Mouse (Mus musculus) frontal cortex, postnatal 36 days (tissue): Measurements from ENCODE around the gene Pex11b.
A peak's percentile ranks its signal among the peaks of the same experiment; 100 is the strongest.
"Not testable (repeated sequence)": the region's sequence is repeated elsewhere in the genome, so short reads cannot be mapped to it uniquely, and the experiment has no call there.

ENCODE experiments used
- DNase-seq, 2 experiments: peaks; one replicate each; pipeline ENCODE4 v3.0.0; 2022; ENCODE audit warnings: low spot score in 2 of 2

Pex11b gene

DNA sequence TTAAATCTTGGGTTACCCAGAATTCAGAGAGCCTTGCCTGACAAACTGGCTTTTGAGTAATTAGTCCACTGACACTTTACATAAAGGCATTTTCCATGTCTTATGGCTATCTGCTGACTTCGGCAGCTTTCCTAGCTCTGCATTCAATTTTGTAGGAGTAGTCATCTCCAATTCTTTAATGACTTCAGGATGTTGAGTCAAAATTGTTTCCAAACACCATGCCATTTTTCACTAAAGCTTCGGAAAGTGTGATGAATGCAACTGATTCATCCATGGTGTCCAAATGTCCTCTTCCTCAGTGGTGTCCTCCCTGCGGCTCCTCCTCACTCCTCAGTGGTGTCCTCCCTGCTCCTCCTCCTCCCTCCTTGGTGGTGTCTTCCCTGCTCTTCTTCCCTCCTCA lies 17.2 kb upstream of the Pex11b start:
- DNase-seq: no peak

GRCm38 (mm10) chr3:96623201-96623600 lies 12.0 kb upstream of the Pex11b start:
- no peak for DNase-seq

GRCm38 (mm10) chr3:96629729-96630600 lies 5.2 kb upstream of the Pex11b start, which contains the start of gene Rbm8a:
TSS of gene Rbm8a (plus strand) at chr3:96629933.
- DNase-seq: peak; percentile 97 to 99

- no peak for DNase-seq
These were observed 3.1 kb upstream of the Pex11b start for GRCm38 (mm10) chr3:96632058-96632457.

DNA sequence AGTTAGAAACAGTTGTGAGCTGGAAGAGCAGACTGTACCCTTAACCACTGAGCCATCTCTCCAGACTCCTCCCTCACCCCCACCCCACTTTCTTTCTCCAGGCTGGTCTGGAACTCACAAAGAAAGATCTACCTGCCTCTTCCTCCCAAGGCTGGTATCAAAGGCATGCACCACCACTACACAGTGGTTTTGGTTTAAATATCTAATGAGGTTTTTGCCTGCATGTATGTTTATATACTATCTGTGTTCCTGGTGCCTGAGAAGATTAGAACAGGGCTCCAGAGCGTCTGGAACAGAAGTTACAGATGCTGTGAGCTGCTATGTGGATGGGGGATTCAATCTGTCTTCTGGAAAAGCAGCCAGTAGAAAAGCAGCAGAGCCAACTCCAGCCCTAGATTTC lies 1.2 kb upstream of the Pex11b start:
- no peak for DNase-seq

DNA sequence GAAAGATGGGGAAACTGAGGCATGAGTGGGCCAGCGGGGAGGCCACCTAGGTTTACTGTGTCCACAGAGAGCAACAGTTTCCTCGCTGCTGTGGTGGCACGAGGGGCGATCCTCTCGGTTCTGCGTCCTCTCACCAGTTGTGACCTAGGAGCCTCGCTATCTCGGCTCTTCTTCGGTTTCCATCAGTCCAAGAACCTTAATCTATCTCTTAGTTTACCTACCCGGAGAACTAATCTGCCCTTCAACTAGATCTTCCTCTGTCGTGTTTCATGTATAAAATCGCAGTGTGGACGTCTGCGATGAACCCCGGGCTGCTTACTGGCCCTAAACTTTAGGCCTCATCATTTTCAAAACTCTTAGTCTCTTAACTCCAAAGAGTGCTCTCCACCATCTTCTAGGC lies 730 bp downstream of the Pex11b start:
- DNase-seq: no peak

DNA sequence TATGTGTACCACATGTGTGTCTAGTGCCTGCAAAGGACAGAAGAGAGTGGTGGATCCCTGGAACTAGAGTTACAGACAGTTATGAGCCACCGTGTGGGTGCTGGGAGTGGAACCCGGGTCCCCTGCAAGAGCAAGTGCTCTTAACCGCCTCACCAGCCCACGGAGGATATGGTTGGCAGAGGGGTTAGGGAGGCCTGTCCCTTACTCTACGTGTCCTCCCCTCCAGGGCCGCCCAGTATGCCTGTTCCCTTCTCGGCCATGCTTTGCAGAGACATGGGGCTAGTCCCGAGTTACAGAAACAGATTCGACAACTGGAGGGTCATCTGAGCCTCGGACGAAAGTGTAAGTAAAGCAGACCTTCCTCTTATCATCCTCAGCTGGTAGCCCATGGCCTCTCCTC lies 1.3 kb downstream of the Pex11b start:
- no peak for DNase-seq

DNA sequence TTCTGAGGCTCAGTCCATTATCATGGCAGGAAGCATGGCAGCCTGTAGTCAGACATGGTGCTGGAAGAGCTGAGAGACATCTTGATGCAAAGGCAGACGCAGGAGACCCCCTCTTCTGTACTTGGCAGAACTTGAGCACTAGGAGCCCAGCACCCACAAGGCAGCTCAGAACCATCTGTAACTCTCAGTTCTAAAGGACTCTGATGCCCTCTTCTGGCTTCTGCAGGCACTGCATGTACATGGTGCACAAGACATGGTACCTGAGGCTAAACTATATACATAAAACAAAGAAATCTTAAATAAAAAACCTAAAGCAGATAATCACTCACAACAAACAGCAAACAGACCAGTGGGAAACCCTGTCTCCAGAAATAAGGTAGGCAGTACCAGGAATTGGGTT lies 4.0 kb downstream of the Pex11b start:
- peak; percentile 51 to 63 for DNase-seq

GRCm38 (mm10) chr3:96645018-96645649 lies 10.0 kb downstream of the Pex11b start, which contains the start of gene Itga10:
TSS of gene Itga10 (plus strand) at chr3:96645584.
- DNase-seq: no peak

DNA sequence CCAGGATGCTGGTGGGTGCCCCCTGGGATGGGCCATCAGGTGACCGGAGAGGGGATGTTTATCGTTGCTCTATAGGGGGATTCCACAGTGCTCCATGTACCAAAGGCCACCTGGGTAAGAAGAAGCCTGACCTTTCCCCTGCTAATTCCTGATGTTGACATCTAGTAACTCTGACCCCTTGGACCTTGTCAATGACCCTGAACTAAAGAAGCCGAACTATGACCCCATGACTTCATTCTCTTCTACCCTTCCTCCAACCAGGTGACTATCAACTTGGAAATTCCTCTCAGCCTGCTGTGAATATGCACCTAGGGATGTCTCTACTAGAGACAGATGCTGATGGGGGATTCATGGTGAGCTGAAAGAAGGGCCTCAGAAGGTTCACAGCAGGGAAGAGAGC lies 12.2 kb downstream of the Pex11b start:
- no peak for DNase-seq

DNA sequence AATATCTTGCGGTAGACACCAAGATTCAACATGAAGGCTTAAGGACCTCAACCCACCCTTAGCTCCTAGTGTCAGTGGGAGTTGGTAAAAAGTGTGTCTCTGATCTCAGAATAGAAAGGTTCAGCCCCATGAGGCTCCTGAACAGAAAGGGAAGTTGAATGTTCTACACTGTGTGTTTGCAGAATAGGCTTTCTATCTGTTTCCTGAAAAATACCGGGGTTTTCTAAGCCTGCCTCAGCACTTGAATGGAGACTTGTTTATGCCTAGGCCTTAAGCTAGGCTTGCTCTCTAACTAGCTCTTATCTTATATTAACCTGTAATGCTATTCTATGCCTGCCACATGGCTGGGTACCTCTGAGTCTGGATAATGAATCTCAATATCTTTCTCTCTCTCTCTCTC lies 25.7 kb downstream of the Pex11b start:
- no peak for DNase-seq

GRCm38 (mm10) chr3:96662731-96663316 lies 27.6 kb downstream of the Pex11b start:
- DNase-seq: no peak

DNA sequence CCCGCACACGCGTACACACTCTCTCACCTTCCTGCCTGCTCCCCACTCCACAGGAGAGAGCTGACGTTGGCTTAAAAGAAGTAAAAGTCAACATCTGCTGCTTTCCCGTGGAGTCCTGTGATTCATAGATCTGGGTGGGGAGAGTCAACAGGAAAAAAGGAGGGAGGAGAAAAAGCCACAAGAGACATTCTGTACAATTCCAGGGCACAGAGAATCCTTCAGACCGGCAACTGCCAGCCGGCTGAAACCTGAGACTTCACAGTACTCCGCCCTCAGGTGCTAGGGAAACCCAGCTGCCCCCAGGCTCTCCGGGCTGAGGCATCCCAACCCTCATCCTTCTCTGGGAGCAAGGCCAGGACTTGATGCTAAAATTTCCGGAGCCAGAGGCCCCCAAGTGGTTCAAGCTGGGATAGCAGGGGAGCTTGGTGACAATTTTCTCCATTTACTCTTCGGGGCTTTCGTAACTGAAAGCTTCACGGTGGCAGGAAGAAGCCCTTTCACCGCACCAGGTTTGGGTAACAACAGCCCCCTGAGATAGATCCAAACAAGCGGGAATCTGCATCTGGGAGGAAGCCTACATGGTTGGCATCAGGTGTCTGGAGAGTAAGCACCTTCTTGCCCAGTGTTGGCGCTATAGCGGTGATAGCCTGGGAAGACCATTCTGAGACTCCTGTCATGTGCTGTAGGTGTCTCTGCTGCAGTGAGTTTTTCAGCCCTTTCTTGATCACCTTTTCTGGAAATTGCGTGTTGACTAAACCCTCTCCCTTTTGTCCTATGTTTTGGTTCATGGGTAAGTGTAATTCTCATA lies 28.5 kb downstream of the Pex11b start:
- peak; percentile 92 for DNase-seq

- DNase-seq: not testable (repeated sequence)
These were observed 30.7 kb downstream of the Pex11b start for GRCm38 (mm10) chr3:96665732-96666363.

GRCm38 (mm10) chr3:96666916-96667315 lies 31.7 kb downstream of the Pex11b start:
- no peak for DNase-seq

GRCm38 (mm10) chr3:96667316-96667715 lies 32.1 kb downstream of the Pex11b start:
- no peak for DNase-seq

GRCm38 (mm10) chr3:96668424-96669067 lies 33.4 kb downstream of the Pex11b start:
- no peak for DNase-seq

DNA sequence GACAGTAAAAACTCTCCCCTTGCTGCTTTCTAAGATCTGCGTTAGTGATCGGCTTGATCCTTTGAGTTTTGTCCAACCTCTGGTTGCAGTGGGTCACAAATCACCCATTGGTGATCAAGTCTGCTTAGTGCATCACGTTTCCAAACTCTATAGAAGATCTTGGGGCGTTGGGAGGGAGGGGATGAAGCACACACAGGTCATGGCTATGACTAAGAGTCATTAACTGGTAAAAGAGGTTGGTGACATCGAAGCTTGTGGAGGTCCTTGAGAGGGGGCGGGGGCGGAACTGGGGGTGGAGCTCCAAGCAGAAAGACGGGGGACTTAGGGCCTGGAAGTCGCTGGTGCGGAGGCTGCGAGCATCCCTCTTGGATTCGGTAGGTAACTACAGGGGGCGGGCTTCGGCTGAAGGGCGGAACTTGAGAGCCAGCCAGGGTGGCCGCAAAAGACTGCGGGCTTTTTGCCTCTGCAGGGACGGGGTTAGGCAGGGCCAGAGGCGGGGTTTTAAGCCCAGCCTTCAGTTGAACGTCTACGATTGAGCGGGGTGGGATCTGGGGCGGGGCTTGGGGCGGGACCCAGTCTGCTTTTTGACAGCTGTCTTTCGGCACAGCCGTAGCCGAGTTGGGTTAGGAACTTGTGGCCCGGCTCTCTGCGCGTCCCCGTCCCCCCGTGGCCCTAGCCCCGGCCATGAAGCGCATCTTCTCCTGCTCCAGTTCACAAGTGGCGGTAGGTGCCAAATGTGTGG lies 34.7 kb downstream of the Pex11b start, which contains the start of gene Ankrd35:
TSS of gene Ankrd35 (plus strand) at position 405 of the 742 bp plus-strand sequence.
- peak; percentile 71 to 74 for DNase-seq

DNA sequence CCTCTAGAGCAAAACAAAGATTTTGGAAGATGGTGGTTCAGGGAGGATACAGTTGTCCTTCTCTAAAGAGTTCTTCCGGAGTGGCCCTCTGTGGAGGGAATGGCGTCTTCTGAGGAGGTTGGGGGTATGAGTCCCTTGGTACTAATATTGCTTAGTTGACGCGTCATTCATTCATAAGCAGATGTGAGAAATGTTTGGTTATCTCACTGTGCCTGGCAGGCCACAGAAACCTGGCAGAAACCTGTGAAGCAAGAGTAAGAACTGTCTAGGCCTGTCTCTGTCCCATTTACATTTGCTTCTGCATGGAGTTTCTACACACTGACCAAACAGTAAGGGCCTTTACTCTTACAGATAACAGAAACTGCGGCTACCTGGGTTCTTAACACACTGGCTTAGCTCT lies 36.3 kb downstream of the Pex11b start:
- no peak for DNase-seq

GRCm38 (mm10) chr3:96673514-96673913 lies 38.3 kb downstream of the Pex11b start:
- DNase-seq: no peak
